Mouse (Mus musculus) kidney, adult 2 months (tissue): ENCODE measurements around the gene Dnajc14. TPM values are rescaled to one million over a fixed set of nuclear protein-coding genes. Genes with fewer than 3 reads are reported as not detected.

Source experiments
- DNase-seq: peaks from one replicate; pipeline ENCODE4 v3.0.0; 2021
- H3K27ac ChIP-seq: fragments of 200-500 bp; 2 replicates; pipeline ENCODE4 v1.5.1; 2012; ENCODE audit warnings: low read depth, low read length, control low read depth, inconsistent platforms; ENCODE audit not compliant: insufficient read depth
- H3K27me3 ChIP-seq: fragments of 200-500 bp; replicated peaks from 2 replicates; pipeline ENCODE4 v1.6.1; 2012; ENCODE audit warnings: mild to moderate bottlenecking, moderate library complexity, low read length, inconsistent platforms; ENCODE audit not compliant: control insufficient read depth, insufficient read depth
- H3K36me3 ChIP-seq: fragments of 200-500 bp; 2 replicates; pipeline ENCODE4 v1.6.1; 2012; ENCODE audit warnings: mild to moderate bottlenecking, moderate library complexity, low read length, inconsistent platforms; ENCODE audit not compliant: control insufficient read depth, insufficient read depth
- H3K4me1 ChIP-seq: fragments of 200-500 bp; 2 replicates; pipeline ENCODE4 v1.6.1; 2011; ENCODE audit warnings: low read length; ENCODE audit not compliant: control insufficient read depth, insufficient read depth
- H3K4me3 ChIP-seq: fragments of 200-500 bp; 2 replicates; pipeline ENCODE4 v1.5.1; 2011; ENCODE audit warnings: mild to moderate bottlenecking, low read depth, low read length, control low read depth; ENCODE audit not compliant: insufficient read depth
- CTCF ChIP-seq: fragments of 200-500 bp; conservative IDR thresholded peaks from 2 replicates; pipeline ENCODE4 v1.5.1; 2011; ENCODE audit warnings: low read depth, mild to moderate bottlenecking, control low read depth, low read length, moderate library complexity, mixed read lengths; ENCODE audit not compliant: insufficient read depth, insufficient read length
- POLR2A ChIP-seq: fragments of 200-500 bp; IDR thresholded peaks from one replicate; pipeline ENCODE4 v1.6.1; 2011; ENCODE audit warnings: low read depth, low read length, control low read depth
- WGBS: fragments of 180-500 bp; shearing (Covaris S2); methylation state at CpG from one replicate; pipeline ENCODE4 v1.1.7; 2018; 5-methylcytosine and 5-hydroxymethylcytosine counted together
- polyA plus RNA-seq: library from polyadenylated mRNA; depleted of rRNA; stranded (reverse); fragments of >200 nt; gene quantifications from 2 replicates; pipeline ENCODE4 v1.2.3, GENCODE M21; 2012

Dnajc14 gene
- polyA plus RNA-seq, 1 experiment: 17.3 TPM

GRCm38 (mm10) chr10:128803361-128803760, 501 bp upstream of the Dnajc14 start:
- no peak for DNase-seq
- Histone ChIP-seq H3K36me3 (no peaks in the 10 kb centered on the region), H3K27ac (peak overlapping the region; percentile 73), H3K4me3 (peak overlapping the region; percentile 86), H3K27me3 (no peaks in the 10 kb centered on the region), H3K4me1 (peaks cover 12% of the 10 kb centered on the region; the same call in 1 of the 2 replicates)
- TF ChIP-seq POLR2A (no peak), CTCF (no peak)
- WGBS: 24% methylated on average over 6 of the region's 6 CpGs

- peak; percentile 66 for DNase-seq
Measured at GRCm38 (mm10) chr10:128804271-128805091, 619 bp downstream of the Dnajc14 start, which contains the start of gene Tmem198b. Gene Tmem198b, minus strand, starts transcription at chr10:128804370.

GRCm38 (mm10) chr10:128805092-128806000, 1.5 kb downstream of the Dnajc14 start:
- Histone ChIP-seq H3K4me1 (peaks cover 12% of the 10 kb centered on the region; the same call in 1 of the 2 replicates), H3K4me3 (peak overlapping the region; percentile 86), H3K27me3 (no peaks in the 10 kb centered on the region), H3K36me3 (no peaks in the 10 kb centered on the region), H3K27ac (peak overlapping the region; percentile 88)
- under 1% methylated on average over 70 of the region's 70 CpGs for WGBS
- TF ChIP-seq CTCF (0 out of 2 replicates have a peak, but pooled peaks have one; percentile 20), POLR2A (peak; percentile 37)
- peak; percentile 98 for DNase-seq

More at GRCm38 (mm10) chr10:128804271-128805091, 619 bp downstream of the Dnajc14 start, which contains the start of gene Tmem198b:
- under 1% methylated on average over 28 of the region's 28 CpGs for WGBS
- peak within 1 kb of the TSS; percentile 88 for H3K27ac ChIP-seq
- no peaks in the 10 kb centered on the region for H3K27me3 ChIP-seq
- no peaks in the 10 kb centered on the region for H3K36me3 ChIP-seq
- peaks cover 12% of the 10 kb centered on the region; the same call in 1 of the 2 replicates for H3K4me1 ChIP-seq
- H3K4me3 ChIP-seq: peak within 1 kb of the TSS; percentile 86
- TF ChIP-seq POLR2A (no peak), CTCF (no peak)

GRCm38 (mm10) chr10:128806086-128806485, 2.2 kb downstream of the Dnajc14 start:
- Histone ChIP-seq H3K36me3 (no peaks in the 10 kb centered on the region), H3K27ac (no peak overlapping the region), H3K27me3 (no peaks in the 10 kb centered on the region), H3K4me3 (peak overlapping the region; percentile 76), H3K4me1 (peaks cover 12% of the 10 kb centered on the region; the same call in 1 of the 2 replicates)
- no peak for DNase-seq
- WGBS: 38% methylated on average over 6 of the region's 6 CpGs
- TF ChIP-seq POLR2A (no peak), CTCF (no peak)

GRCm38 (mm10) chr10:128807018-128807417, 3.2 kb downstream of the Dnajc14 start:
- peak overlapping the region; percentile 11; the same call in 1 of the 2 replicates for H3K4me3 ChIP-seq
- WGBS: 83% methylated on average over 8 of the region's 8 CpGs
- peaks cover 12% of the 10 kb centered on the region; the same call in 1 of the 2 replicates for H3K4me1 ChIP-seq

GRCm38 (mm10) chr10:128817033-128817432, 13.2 kb downstream of the Dnajc14 start, which contains the start of gene Sarnp:
Gene Sarnp, plus strand, starts transcription at chr10:128817333.
- 83% methylated on average over 13 of the region's 13 CpGs for WGBS
- peaks cover 3% of the 10 kb centered on the region; the same call in 1 of the 2 replicates for H3K4me1 ChIP-seq
- H3K27ac ChIP-seq: no peak within 1 kb of the TSS
- H3K4me3 ChIP-seq: no peak within 1 kb of the TSS
- TF ChIP-seq POLR2A: no peak
- TF ChIP-seq CTCF: no peak
- no peak for DNase-seq
- peaks cover 3% of the 10 kb centered on the region for H3K36me3 ChIP-seq
- H3K27me3 ChIP-seq: no peaks in the 10 kb centered on the region

More at GRCm38 (mm10) chr10:128807018-128807417, 3.2 kb downstream of the Dnajc14 start:
- no peak for TF ChIP-seq POLR2A
- TF ChIP-seq CTCF: no peak
- no peak overlapping the region for H3K27ac ChIP-seq
- no peaks in the 10 kb centered on the region for H3K36me3 ChIP-seq
- no peak for DNase-seq
- H3K27me3 ChIP-seq: no peaks in the 10 kb centered on the region
